Mouse (Mus musculus) granulocyte monocyte progenitor cell, adult 5-6 weeks (primary cell): ENCODE measurements around the gene Slc28a1. TPM values are rescaled to one million over a fixed set of nuclear protein-coding genes. Genes with fewer than 3 reads are reported as not detected.
"Not testable (repeated sequence)": the region's sequence is repeated elsewhere in the genome, so short reads cannot be mapped to it uniquely, and the experiment has no call there.

Source experiments
- ATAC-seq: replicated peaks from 2 replicates; pipeline ENCODE4 v1.8.0; 2016; ENCODE audit warnings: mild to moderate bottlenecking, moderate TSS enrichment, inconsistent platforms; ENCODE audit not compliant: poor library complexity, severe bottlenecking
- total RNA-seq, 2 experiments: library from RNA; stranded (forward) in 1 of 2; stranded (reverse) in 1 of 2; fragments of 200-712, 200-1000 nt in 1 of 2; fragments of >200 nt in 1 of 2; fragmentation: Nextera tagmentation in 1 of 2; gene quantifications; 2 replicates each; pipeline ENCODE4 v1.2.3; 2014 to 2017

The Slc28a1 gene
- total RNA-seq, 2 experiments from 2014 or later, result not detected

DNA sequence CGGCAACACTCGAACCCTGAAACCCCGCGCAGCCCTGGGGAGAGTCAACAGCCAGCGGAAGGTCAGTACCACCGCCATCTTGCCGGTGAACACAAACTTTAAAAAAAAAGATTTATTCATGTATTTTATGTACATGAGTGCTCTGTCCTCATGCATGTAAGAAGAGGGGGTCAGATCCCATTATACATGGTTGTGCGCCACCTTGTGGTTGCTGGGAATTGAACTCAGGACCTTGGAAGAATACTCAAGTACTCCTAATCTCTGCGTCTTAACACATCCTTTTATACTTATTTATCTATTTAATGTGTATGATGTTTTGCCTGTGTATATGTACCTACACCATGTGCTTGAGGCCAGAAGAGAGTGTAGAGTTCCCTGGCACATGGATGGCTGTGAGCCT is 47.1 kb downstream of the Slc28a1 start:
- 0 out of 2 replicates have a peak, but pooled peaks have one; percentile 30 for ATAC-seq

DNA sequence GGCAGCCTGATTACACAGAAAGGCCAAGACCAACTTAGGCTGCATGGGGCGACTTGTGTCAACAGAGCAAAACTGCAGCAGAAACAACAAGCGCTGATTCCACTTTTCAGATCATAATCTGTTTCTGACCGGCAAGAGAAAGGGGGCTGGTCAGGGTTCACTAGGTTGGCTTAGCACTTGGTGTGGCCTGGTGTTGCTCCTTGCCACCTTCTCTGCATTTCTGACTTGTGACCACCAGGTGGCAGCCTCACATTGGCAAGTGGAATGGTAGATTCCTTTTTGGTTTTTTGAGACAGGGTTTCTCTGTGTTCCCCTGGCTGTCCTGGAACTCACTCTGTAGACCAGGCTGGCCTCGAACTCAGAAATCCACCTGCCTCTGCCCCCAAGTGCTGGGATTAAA is 47.7 kb downstream of the Slc28a1 start:
- peak; percentile 78 for ATAC-seq

DNA sequence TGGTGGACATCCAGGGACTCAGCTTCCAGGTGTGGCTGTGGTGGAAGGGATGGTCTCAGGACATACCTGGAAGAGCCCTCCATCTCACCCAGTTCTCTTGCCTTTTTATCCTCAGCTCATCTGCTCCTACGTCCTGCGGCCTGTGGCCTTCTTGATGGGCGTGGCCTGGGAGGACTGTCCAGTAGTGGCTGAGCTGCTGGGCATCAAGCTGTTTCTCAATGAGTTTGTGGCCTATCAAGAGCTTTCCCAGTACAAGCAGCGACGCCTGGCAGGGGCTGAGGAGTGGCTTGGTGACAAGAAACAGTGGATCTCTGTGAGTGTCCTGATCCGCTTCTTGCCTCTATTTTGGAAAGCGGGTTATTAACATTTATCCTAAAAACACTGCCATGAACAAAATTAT is 49.8 kb downstream of the Slc28a1 start:
- no peak for ATAC-seq

DNA sequence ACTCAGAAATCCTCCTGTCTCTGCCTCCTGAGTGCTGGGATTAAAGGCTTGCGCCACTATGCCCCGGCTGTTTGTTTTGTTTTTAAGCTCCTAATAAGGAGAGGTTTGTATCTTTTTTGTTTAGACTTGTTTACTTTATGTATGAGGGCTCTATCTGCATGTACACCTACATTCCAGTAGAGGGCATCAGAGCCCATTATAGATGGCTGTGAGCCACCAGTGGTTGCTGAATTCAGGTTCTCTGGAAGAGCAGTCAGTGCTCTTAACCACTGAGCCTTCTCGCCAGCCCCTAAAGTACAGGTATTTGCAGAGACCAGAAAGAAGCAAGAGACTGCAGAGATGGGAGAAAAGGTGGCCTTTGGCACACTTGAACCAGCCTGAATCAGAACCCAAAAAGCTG is 52.5 kb downstream of the Slc28a1 start:
- ATAC-seq, result peak; percentile 65

DNA sequence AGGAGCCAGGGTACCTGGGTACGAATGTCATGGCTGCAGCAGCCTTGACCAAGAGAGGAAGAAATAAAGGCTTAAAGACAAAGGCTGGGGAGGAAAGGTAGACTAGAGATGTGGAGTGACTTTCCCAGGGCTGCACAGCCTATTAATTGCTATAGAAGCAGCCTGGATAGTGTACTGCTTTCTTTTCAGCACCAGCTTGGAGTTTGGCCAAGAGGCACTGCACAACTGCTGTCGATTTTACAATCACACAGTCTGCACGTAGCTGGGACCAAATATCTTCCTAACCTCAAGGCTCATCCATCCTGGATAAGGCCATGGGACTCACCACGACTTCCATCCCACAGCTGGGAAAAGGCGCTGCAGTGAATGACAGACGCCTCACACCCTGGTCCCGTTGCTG is 54.8 kb downstream of the Slc28a1 start:
- ATAC-seq, result no peak

DNA sequence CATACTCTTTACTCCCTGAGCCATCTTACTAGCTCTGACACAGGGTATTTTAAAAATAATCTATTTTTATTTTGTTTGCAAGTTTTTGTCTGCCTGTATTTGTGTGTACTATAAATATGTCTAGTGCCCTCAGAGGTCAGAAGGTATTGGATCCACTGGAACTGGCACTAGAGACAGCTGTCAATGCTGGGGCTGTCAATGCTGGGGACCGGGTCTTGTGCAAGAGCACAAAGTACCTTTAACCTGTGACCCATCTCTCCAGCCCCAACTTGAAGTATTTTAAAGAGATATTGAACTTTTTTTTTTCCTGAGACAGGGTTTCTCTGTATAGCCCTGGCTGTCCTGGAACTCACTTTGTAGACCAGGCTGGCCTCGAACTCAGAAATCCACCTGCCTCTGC is 59.3 kb downstream of the Slc28a1 start:
- ATAC-seq, result no peak

DNA sequence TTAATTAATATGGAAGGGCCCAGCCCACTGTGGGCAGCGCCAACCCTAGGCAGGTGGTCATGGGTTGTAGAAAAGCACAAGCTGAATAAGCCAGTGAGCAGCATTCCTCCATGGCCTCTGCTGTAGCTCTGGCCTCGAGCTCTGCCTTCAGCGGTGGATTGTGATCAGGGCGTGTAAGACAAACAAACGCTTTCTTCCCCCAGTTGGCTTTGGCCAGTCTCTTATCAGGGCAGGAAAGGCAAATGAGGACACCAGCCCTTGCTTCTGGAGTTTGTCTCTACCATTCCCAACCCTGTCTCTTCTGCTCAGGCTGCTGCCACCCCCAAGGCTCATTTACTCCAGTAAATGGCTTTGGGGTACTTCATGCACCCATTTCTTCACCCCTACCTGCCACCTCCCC is 60.1 kb downstream of the Slc28a1 start:
- ATAC-seq, result no peak

DNA sequence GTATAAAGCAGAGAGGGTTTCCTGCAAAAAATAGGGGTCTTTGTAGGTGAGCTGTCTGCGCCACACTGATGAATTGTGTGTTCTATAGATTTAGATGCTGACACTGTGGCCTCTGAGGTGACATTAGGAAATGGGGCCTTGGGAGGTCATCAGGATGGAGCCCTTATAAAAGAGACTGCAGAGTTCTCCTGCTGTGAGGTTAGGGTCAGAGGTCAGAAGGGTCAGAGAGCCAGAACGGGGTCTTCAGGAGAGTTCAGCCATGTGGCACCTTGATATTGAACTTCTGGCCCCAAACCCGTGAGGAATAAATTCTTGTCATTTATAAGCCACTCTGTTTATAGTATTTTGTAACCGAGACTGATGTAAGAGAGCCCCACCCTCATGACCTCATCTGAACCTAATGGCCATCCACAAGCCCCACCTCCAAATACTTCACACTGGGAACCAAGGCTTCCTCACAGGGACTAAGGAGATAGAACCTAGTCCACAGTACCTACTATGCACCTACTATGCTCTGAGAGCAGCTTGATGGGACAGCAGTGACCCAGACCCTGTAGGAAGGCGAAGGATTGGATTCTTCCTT is 61.7 kb downstream of the Slc28a1 start:
- ATAC-seq, result peak; percentile 76

DNA sequence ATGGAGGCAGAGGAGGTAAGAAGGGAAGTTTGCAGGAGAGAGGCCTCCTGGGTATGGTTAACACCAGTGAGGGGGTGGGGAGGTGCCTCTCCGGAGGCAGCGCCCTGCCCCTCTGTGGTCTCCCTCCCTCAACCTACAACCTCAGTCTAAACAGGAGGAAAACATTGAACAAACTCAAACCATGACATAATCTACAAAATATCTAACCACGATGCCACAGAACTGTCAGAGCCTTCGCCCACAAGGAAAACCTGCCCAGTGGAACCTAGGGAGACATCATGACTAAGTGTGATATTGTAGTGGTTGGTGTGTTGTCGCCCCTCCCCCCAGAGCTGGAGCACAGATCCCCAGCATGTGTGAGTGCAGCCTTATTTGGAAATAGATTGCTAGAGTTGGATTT is 64.9 kb downstream of the Slc28a1 start:
- ATAC-seq, result peak; percentile 20; the same call in 1 of the 2 replicates

DNA sequence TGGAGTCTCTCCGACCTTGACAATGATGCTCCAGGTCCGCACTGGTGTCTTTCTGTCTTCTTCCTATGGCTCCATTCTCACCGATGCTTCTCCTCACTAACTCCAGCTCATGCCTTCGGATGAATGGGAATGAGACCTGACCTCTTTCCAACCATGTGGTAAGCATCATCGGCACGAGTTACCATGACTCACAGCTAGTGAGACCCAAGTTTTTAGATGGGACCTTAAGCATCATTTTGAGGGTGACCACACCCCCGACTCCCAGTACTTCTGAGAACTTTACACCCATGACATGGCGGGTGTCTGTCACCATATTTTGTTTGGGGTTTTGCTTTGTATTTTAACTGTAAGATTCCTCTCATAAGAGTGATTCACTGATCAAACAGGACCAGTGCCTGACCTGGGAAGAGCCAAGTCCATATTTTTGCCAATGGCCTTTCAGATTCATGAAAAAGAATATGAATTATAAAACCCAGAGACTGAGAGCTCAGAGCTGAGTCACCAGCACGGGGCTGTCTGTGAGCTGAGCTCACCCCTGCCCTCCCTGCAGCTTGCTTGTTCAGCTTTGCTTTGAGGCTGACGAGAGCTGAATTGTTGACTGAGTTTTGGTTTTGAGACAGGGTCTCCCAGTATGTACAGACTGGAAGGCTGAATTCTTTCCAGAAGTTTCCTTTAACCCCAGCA is 68.0 kb downstream of the Slc28a1 start:
- ATAC-seq, result no peak

DNA sequence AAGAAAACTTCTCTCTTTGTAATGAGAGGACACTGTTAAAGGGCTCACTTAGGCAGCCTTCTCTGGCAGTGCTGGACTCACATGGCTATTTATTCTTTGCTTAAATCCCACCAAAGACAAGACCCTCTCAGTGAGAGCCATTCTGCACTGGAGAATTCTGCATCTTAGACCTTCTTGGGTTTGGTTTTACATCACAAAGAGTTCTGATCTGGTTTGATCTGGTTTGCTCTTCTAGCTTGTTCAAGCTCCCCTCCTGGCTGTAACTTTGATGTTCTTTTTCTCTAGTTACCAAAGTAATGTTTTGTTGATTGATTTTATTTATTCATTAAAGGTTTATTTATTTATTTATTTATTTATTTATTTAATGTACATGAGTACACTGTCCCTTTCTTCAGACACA is 68.6 kb downstream of the Slc28a1 start:
- no peak for ATAC-seq

DNA sequence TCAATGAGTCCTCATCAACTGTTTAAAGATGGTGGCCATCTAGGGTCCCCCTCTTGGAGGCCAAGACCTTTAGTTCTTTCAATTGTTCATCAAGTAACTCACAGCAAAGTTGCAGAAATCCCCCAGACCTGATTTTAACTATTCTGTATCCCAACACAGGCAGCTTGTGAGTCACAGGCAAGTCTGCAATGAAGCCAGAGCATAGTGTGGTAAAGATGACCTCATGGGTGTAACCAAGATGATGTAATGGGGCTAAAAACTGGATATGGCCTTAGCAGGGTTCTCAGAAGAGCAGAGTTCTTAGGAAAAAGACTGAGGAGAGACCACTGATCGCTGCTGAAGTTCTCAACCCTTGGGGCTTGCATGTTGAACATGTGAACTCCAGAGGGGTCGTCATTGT is 69.5 kb downstream of the Slc28a1 start:
- ATAC-seq, result no peak

DNA sequence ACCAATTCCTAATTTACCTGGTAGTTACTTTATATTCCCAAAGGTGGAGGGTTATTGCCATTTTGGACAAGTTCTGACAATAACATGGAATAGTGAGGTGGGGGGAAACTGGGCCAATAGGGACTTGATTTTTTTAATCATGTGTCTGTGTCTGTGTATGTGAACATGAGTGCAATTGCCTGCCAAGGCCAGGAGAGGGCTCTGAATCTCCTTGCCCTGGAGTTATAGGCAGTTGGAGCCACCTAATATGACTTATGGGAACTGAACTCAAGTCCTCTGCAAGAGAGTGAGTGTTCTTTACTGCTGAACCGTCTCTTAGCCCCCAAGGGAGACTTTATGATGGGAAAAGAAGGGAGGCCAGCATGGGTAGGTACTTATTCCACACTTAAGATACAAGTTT is 70.1 kb downstream of the Slc28a1 start:
- no peak for ATAC-seq

DNA sequence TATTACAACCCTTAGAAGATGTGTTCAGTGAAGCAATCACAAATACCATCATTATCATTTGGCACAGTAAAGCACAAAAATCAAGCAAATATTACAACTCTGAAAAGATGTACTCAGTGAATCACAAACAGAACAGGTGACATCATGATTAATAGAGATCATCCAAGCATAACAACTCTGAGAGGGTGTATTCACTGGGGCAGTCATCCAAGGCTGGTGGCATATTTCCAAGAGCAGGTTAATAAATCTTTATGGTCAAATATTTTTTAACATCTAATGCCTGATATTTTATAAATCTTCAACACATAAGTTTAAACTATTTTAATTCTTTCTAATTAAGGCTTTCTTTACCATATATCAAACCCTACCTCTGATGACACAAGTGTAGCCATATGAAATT is 71.4 kb downstream of the Slc28a1 start:
- ATAC-seq, result not testable (repeated sequence)

DNA sequence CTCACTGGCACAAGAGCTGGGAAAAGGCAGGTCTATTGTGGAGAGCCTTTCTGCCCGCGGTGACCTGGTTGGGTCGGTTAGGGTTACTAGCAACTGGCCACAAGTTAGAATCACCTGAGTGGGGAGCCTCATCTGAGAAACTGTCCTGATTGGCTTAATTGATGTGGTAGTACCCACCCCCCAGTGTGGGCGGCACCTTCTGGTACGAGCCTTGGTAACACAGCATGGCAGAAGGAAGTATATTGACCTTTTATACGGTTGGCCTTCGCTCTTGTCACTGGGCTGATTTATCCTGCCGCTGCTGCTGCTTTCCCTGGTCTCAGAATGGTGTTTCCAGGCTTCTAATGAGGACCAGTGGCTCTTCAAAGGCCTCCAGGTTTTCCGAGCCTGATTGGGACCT is 74.6 kb downstream of the Slc28a1 start:
- no peak for ATAC-seq

DNA sequence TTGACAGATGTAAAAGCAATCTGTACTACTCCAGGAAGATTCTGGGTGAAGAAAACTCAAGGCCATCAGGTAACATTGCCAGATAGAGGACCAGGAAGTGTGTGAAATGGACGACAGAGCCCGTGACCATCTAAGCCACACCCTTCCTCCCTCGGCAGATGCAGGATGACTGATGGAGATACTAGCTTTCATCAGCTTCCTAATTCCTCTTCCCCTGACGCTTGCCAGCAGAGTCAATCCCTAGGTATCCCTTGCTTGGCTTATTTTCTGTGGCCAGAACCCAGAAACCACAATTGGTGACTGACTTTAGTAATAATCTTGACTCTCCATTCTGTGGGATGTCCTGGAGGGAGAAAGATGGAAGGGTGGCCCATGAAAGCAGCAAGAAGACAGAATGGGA is 80.9 kb downstream of the Slc28a1 start:
- peak; percentile 21; the same call in 1 of the 2 replicates for ATAC-seq

DNA sequence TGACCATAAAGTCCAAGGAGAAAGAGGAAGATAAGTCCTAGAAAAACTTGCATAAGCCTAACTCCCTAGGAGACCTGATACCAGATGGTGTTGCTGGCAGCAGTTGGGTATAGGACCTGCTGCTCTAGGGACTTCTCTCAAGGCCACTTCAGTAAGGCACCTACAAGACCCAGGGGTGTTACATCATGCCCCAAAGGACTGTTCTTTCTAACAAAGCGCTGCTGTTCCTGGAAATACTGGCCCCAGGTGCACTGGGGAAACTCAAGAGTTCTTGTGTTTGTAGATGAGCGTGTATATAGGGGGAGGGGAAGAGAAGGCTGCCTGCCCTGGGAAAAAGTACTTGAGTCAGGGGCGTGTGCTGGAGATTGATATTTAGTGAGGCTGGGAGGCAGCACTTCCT is 82.2 kb downstream of the Slc28a1 start:
- peak; percentile 53 for ATAC-seq

DNA sequence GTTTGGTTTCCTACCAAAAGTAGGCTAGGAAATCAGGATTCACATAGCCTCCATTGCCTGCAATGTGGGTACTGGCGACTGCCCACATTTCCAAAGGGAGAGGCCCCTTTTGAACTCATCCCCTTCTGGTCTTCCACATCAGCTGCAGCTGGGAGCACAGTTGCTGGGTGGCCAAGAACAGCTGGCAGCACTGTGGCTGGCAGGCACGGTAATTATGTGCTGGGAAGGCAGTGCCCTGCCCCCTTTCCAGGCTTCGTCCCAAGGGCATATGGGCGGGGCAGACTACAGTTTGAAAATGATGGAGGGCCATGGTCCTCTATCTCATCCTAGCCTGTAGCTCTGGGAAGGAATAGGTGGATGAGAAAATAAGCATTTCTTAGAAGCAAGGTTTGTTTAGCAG is 83.9 kb downstream of the Slc28a1 start:
- ATAC-seq, result no peak

DNA sequence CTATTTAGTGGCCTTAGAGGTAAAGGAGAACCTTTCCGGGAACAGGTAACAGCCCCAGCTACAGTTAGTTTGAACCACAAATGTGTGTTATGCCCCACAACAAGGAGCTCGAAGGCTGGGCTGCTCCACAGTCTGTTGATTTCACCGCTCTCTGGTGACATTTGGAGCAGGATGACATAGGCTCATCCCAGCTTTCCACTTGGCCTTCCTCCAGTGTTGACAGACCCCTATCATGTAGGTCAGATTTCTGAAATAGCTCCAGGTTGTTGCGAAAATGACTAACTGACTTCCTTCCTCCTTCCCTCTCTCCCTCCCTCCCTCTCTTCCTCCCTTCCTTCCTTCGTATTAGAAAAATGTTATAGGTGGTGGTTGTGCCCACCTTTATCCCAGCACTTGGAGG is 84.5 kb downstream of the Slc28a1 start:
- peak; percentile 13; the same call in 1 of the 2 replicates for ATAC-seq

DNA sequence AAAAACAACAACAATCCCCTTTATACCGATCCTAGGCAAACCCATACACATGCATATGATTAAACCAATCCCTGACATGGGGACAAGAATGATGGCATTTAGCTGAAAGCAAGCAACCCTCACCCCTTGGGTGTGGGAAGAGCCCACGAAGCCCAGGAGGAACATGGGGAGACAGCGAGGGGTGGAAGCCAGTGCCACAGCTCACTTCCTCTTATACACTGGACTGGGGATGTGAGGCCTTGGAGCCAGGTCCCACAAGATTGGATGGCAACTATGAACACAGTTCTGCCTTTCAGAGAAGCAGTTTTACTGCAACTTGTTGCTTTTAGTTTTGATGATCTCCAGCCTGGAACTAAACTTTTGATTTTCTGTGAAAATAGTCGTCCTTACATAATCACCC is 85.2 kb downstream of the Slc28a1 start:
- ATAC-seq, result peak; percentile 80

DNA sequence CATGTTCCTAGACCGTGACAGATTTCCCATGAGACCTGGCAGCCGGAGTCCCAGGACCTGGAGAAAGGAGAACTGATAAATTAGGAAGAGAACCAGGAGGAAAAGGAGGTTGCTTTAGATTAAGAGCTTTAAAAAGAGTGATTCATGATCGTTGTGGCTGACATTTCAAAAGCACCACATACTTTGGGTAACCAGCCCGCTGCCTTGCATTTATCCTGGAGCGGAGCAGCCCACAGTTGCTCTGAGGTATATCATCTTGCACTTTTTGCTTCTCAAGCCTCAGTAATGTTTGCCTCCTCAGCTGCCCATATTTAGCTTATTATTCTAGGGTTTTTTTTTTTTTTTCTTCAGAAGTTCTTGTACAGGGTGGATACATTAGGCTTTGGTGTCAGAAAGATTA is 87.8 kb downstream of the Slc28a1 start:
- no peak for ATAC-seq

DNA sequence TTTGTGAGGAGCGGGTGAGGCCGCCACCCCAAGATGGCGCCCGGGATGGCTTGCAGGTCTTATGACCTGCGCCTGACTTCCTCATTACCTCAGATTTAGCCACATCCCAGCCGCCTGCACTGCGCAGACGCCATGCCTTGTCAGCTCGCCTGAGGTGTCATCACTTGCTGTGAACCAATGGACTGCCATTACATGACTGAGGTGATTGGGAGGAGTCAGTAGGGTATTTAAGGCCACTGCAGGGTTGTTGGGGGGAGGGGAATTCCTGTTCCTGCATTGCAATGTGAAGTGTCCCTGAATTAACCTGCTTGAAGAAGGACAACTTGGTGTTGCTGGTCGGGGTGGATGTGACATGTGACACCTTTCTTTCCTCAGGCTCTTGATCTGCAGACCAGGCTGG is 89.0 kb downstream of the Slc28a1 start:
- not testable (repeated sequence) for ATAC-seq
